In the genomic region with DNA sequence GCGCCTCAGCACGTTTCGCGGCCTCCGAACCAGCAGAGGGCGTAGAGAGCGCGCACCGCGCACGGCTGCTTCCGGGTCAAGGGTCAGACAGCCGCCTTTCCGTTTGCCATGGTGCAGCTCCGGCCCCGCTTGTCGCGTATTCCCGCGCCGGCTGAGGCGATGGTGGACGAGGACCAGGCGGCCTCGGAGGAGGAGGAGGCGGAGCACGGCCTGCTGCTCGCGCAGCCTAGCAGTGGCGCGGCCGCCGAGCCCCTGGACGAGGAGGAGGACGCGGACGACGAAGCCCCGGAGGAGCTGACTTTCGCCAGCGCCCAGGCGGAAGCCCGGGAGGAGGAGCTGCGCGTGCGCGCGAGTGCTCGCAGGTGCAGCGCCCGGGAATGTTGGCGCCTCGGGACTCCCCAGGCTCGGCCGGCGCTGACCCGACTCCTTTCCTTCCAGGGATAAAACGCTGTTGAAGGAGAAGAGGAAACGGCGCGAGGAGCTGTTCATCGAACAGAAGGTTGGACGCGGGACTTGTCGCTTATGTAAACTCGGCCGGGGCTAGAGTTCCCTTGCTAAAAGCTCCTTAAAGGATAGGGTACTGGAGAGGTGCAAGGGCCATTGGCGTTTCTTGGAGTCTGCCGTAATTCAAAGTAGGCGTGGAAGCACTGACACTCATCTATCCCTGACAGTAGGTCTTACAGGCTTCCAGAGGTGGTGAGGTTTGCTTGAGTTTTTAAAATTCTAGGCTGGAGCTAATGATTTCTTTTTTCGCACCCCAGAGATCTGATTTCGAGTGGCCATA, we compare ENCODE assay signal across 8 mouse cellular contexts. TPM values are rescaled to one million over a fixed set of nuclear protein-coding genes. Genes with fewer than 3 reads are reported as not detected.
DNase-seq lines count a peak whose midpoint lies in the region; ATAC-seq lines count a peak whose summit lies in the region.

A gene (plus strand): TSS at position 94 of the 784 bp plus-strand sequence.

- H3K9me3 ChIP-seq in hindbrain, embryonic 11.5 days (ENCODE audit: control insufficient read depth, low read length), result no peaks in the 10 kb centered on the region

- peak within 1 kb of the TSS; percentile 54 for H3K4me2 ChIP-seq in hindbrain, embryonic 11.5 days (replicated peaks; ENCODE audit: low read depth, low read length)

- H3K9ac ChIP-seq in hindbrain, embryonic 11.5 days (ENCODE audit: low read depth, low read length), result peak within 1 kb of the TSS; percentile 94

- peak; percentile 92 for ATAC-seq in hindbrain, embryonic 11.5 days (ENCODE audit: low FRiP score)

- H3K4me1 ChIP-seq in hindbrain, embryonic 11.5 days (replicated peaks; ENCODE audit: control insufficient read depth, insufficient read depth, low read length), result 0 out of 2 replicates have a peak, but pooled peaks cover 3% of the 10 kb centered on the region

- peak within 1 kb of the TSS; percentile 95 for H3K27ac ChIP-seq in hindbrain, embryonic 11.5 days (ENCODE audit: low read depth, low read length)

- H3K27me3 ChIP-seq in hindbrain, embryonic 11.5 days (ENCODE audit: control insufficient read depth, insufficient read depth, low read length), result no peaks in the 10 kb centered on the region

- H3K4me3 ChIP-seq in hindbrain, embryonic 11.5 days (ENCODE audit: low read depth, low read length), result peak within 1 kb of the TSS; percentile 84

- peak; percentile 91 for DNase-seq in MN1 (ENCODE audit: low spot score)
- DNase-seq in cerebellum, adult 9-10 months, result peak; percentile 96
- DNase-seq in frontal cortex, adult 2 months (ENCODE audit: extremely low spot score in 1 of 2, low spot score in 1 of 2), result peak; percentile 82 to 97
- peak; percentile 97 for DNase-seq in hindbrain, embryonic 11.5 days (ENCODE audit: low spot score)
- peak; percentile 98 for DNase-seq in layer of hippocampus, postnatal 10 days (ENCODE audit: low spot score in 2 of 2)
- peak; percentile 96 for DNase-seq in lung, postnatal 10 days
- peak; percentile 93 for DNase-seq in ovary, postnatal 36 days (ENCODE audit: low spot score)
- peak; percentile 96 for DNase-seq in thymus, postnatal 25 days

- 1% methylated on average over 63 of the region's 72 CpGs for WGBS in hindbrain, embryonic 11.5 days

- peaks cover 2% of the 10 kb centered on the region; the same call in 1 of the 2 replicates for H3K36me3 ChIP-seq in hindbrain, embryonic 11.5 days (ENCODE audit: control insufficient read depth, insufficient read depth, low read length)

RNA-seq across cellular contexts. Expression of the gene that starts here (rescaled TPM):
- 77.6 and 101 TPM in 2 replicates for polyA plus RNA-seq in frontal cortex, adult 2 months (2012; rRNA removed)
- polyA plus RNA-seq in hindbrain, embryonic 11.5 days (2014; fragmentation: Nextera tagmentation; extraction: Ambion mirVana), result 201 and 215 TPM in 2 replicates
- 100 to 1,000 TPM in 1 of 2 experiments, 10 to 100 TPM in 1; 96.5 to 109 TPM for total RNA-seq in layer of hippocampus, postnatal 10 days (2021)

Comparison
In these comparisons a context has a peak if more than half of its experiments do, and no peak if none do; other contexts are left out.
1. Peak in every context shown above with its lines: DNase-seq, ATAC-seq, H3K4me3 ChIP-seq and H3K27ac ChIP-seq.